Mouse (Mus musculus) left cerebral cortex, postnatal 25 days (tissue): ENCODE results near the gene Ptbp1. TPM values are rescaled to one million over a fixed set of nuclear protein-coding genes. Genes with fewer than 3 reads are reported as not detected.
A peak's percentile ranks its signal among the peaks of the same experiment; 100 is the strongest.

ENCODE experiments used
- DNase-seq, 2 experiments: peaks; one replicate each; pipeline ENCODE4 v3.0.0; 2022; ENCODE audit warnings: low spot score in 2 of 2, mixed read lengths in 1 of 2
- intact Hi-C: fragments of 180-260 bp; cut with DNase I; formaldehyde crosslinking; loops from one replicate; pipeline ENCODE4 v1.15.1; 2025
- microRNA-seq, 2 experiments: library from miRNA; unstranded; fragments of <30 nt; microRNA quantifications; one replicate each; pipeline ENCODE4 v1.2.0; 2022
- total RNA-seq, 2 experiments: library from RNA; stranded (reverse); gene quantifications; 2 replicates each; pipeline ENCODE4 v1.2.3; 2021

Ptbp1 gene
- total RNA-seq, 2 experiments from 2014 or later, result 48.5 to 52.3 TPM

- intact Hi-C loops, result no loop called here
- no peak for DNase-seq
Observed at GRCm38 (mm10) chr10:79907415-79907814, 53.2 kb downstream of the Ptbp1 start.

- DNase-seq, result peak; percentile 93 to 96
- intact Hi-C loops, result no loop called here
Observed at GRCm38 (mm10) chr10:79908167-79909091, 54.2 kb downstream of the Ptbp1 start, which contains the start of gene Med16. TSS of gene Med16 (minus strand) at chr10:79908923.

- peak; percentile 56 to 87 for DNase-seq
- intact Hi-C loops, result no loop called here
Observed at GRCm38 (mm10) chr10:79909092-79909922, 55.1 kb downstream of the Ptbp1 start.

- intact Hi-C loops, result no loop called here
- DNase-seq, result no peak
Observed at GRCm38 (mm10) chr10:79910556-79910955, 56.3 kb downstream of the Ptbp1 start, which contains the start of gene Gm26602. TSS of gene Gm26602 (plus strand) at chr10:79910856.

DNA sequence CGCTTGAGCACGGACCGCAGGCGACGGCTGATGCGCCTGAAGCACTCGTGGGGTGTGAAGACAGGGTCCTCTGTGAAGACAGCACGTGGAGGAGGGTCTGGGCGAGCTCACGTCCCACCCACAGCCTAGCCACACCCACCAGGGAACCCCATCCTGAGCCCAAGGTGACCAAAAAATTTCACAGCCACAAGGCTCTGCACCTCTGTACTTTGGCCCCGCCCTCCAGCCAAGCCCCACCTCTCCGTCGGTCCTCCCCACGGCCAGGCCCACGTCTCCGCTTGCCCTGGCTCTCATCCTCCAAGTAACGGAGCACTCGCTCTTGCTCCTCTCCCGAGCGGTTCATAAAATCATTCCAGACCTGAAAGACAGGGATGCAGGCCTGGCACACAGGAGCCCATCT lies 58.2 kb downstream of the Ptbp1 start:
- no peak for DNase-seq
- intact Hi-C loops, result no loop called here

Small RNA genes within 50 kb of the gene (microRNA-seq; reads per million reads assigned to microRNA genes)
- gene Mir6910, result 0 reads per million in 2 experiments

Other genes with a start within 250 kb of the Ptbp1 start
- gene C2cd4c, start 240.4 kb upstream of the Ptbp1 start, total RNA-seq, result 10 to 100 TPM; 15.2 to 18.6 TPM
- gene Shc2, start 216.5 kb upstream of the Ptbp1 start, total RNA-seq, result 10 to 100 TPM; 42.2 to 44.4 TPM
- gene Odf3l2, start 208.7 kb upstream of the Ptbp1 start, total RNA-seq, result under 1 TPM; 0.34 to 0.57 TPM
- not detected for gene Madcam1, start 189.9 kb upstream of the Ptbp1 start, total RNA-seq
- gene Tpgs1, start 185.1 kb upstream of the Ptbp1 start, total RNA-seq, result 10 to 100 TPM; 82.0 to 82.8 TPM
- gene Cdc34, start 172.2 kb upstream of the Ptbp1 start, total RNA-seq, result 10 to 100 TPM; 75.9 to 78.0 TPM
- 1 to 10 TPM; 1.5 to 2.4 TPM for gene Gzmm, start 165.4 kb upstream of the Ptbp1 start, total RNA-seq
- 100 to 1,000 TPM; 650 to 673 TPM for gene Bsg, start 149.9 kb upstream of the Ptbp1 start, total RNA-seq
- 100 to 1,000 TPM; 111 to 123 TPM for gene Hcn2, start 137.8 kb upstream of the Ptbp1 start, total RNA-seq
- 10 to 100 TPM; 42.1 to 45.7 TPM for gene Polrmt, start 107.8 kb upstream of the Ptbp1 start, total RNA-seq
- 1 to 10 TPM; 2.8 to 4.0 TPM for gene Fgf22, start 99.4 kb upstream of the Ptbp1 start, total RNA-seq
- 10 to 100 TPM; 90.9 to 96.0 TPM for gene Rnf126, start 87.5 kb upstream of the Ptbp1 start, total RNA-seq
- 1 to 10 TPM; 2.2 to 2.4 TPM for gene Fstl3, start 77.2 kb upstream of the Ptbp1 start, total RNA-seq
- 1 to 10 TPM in 1 of 2 experiments, under 1 TPM in 1; 0.62 to 1.1 TPM for gene Prss57, start 63.5 kb upstream of the Ptbp1 start, total RNA-seq
- gene Palm, start 60.9 kb upstream of the Ptbp1 start, total RNA-seq, result 100 to 1,000 TPM; 318 to 348 TPM
- gene Misp, start 33.4 kb upstream of the Ptbp1 start, total RNA-seq, result 1 to 10 TPM in 1 of 2 experiments, under 1 TPM in 1; 0.62 to 1.7 TPM
- 1 to 10 TPM; 1.4 to 2.4 TPM for gene Prtn3, start 20.0 kb downstream of the Ptbp1 start, total RNA-seq
- 10 to 100 TPM; 51.1 to 53.3 TPM for gene Plppr3, start 20.2 kb downstream of the Ptbp1 start, total RNA-seq
- gene Elane, start 31.8 kb downstream of the Ptbp1 start, total RNA-seq, result not detected
- gene Cfd, start 36.4 kb downstream of the Ptbp1 start, total RNA-seq, result not detected
- gene Med16, start 54.5 kb downstream of the Ptbp1 start, total RNA-seq, result 10 to 100 TPM; 57.5 to 59.8 TPM
- gene Gm26602, start 56.4 kb downstream of the Ptbp1 start, total RNA-seq, result not detected
- 1 to 10 TPM; 7.1 to 7.8 TPM for gene Kiss1r, start 62.5 kb downstream of the Ptbp1 start, total RNA-seq
- gene R3hdm4, start 66.8 kb downstream of the Ptbp1 start, total RNA-seq, result 100 to 1,000 TPM; 366 to 394 TPM
- 1 to 10 TPM; 5.4 to 8.6 TPM for gene Arid3a, start 72.6 kb downstream of the Ptbp1 start, total RNA-seq
- 10 to 100 TPM; 41.1 to 49.9 TPM for gene Wdr18, start 105.7 kb downstream of the Ptbp1 start, total RNA-seq
- under 1 TPM; 0.14 to 0.23 TPM for gene Grin3b, start 116.3 kb downstream of the Ptbp1 start, total RNA-seq
- gene Tmem259, start 129.9 kb downstream of the Ptbp1 start, total RNA-seq, result 100 to 1,000 TPM; 123 to 124 TPM
- gene Cnn2, start 134.2 kb downstream of the Ptbp1 start, total RNA-seq, result 1 to 10 TPM; 6.0 to 8.2 TPM
- 10 to 100 TPM; 10.9 to 12.3 TPM for gene Abca7, start 142.1 kb downstream of the Ptbp1 start, total RNA-seq
- gene Arhgap45, start 162.2 kb downstream of the Ptbp1 start, total RNA-seq, result 1 to 10 TPM; 3.6 to 4.0 TPM
- gene Polr2e, start 185.4 kb downstream of the Ptbp1 start, total RNA-seq, result 10 to 100 TPM; 71.3 to 74.8 TPM
- 100 to 1,000 TPM; 504 to 528 TPM for gene Gpx4, start 192.7 kb downstream of the Ptbp1 start, total RNA-seq